Mouse (Mus musculus): ENCODE data around the gene Uba2.

GRCm38 (mm10) chr7:34208027-34208745 lies 38.8 kb upstream of the Uba2 start:
- TF ChIP-seq CTCF (IDR thresholded peaks at IDR 0.05; ENCODE audit: borderline replicate concordance, control insufficient read depth, extremely low read depth, insufficient read depth, low read length, poor library complexity) = no peak
- TF ChIP-seq POLR2A (IDR thresholded peaks at IDR 0.05; ENCODE audit: control insufficient read depth, extremely low read depth, insufficient read depth, low read length, poor library complexity) = no peak

Data from thymus, adult 2 months (tissue).